Mouse (Mus musculus): Measurements from ENCODE around the gene Id2.

Id2 gene

GRCm38 (mm10) chr12:25108865-25109264 is 11.9 kb upstream of the Id2 start:
- in situ Hi-C loops (cut with MboI, MseI) = no loop called here

- in situ Hi-C loops (cut with MboI, MseI) = no loop called here
Observed at GRCm38 (mm10) chr12:25104541-25104940, 7.6 kb upstream of the Id2 start.

- in situ Hi-C loops (cut with MboI, MseI) = no loop called here
Observed at GRCm38 (mm10) chr12:25103911-25104310, 7.0 kb upstream of the Id2 start.

- in situ Hi-C loops (cut with MboI, MseI) = no loop called here
Observed at GRCm38 (mm10) chr12:25101389-25101788, 4.4 kb upstream of the Id2 start.

GRCm38 (mm10) chr12:25100411-25101217 is 3.7 kb upstream of the Id2 start:
- in situ Hi-C loops (cut with MboI, MseI) = no loop called here

GRCm38 (mm10) chr12:25099563-25100408 is 2.8 kb upstream of the Id2 start:
- in situ Hi-C loops (cut with MboI, MseI) = loop anchor here (5.0 to 25.0 kb wide), 6 partner anchors 88 to 1188 kb away; no protein-coding TSS in a partner anchor

GRCm38 (mm10) chr12:25099313-25099562 is 2.3 kb upstream of the Id2 start:
- in situ Hi-C loops (cut with MboI, MseI) = loop anchor here (5.0 to 25.0 kb wide), 6 partner anchors 88 to 1188 kb away; no protein-coding TSS in a partner anchor

- in situ Hi-C loops (cut with MboI, MseI) = loop anchor here (5.0 to 25.0 kb wide), 6 partner anchors 89 to 1189 kb away; no protein-coding TSS in a partner anchor
Observed at GRCm38 (mm10) chr12:25098561-25099312, 1.8 kb upstream of the Id2 start.

- in situ Hi-C loops (cut with MboI, MseI) = loop anchor here (5.0 to 25.0 kb wide), 6 partner anchors 89 to 1189 kb away; no protein-coding TSS in a partner anchor
Observed at GRCm38 (mm10) chr12:25098161-25098550, 1.2 kb upstream of the Id2 start.

GRCm38 (mm10) chr12:25097210-25098160 is 545 bp upstream of the Id2 start:
- in situ Hi-C loops (cut with MboI, MseI) = loop anchor here (5.0 to 25.0 kb wide), 6 partner anchors 90 to 1190 kb away; no protein-coding TSS in a partner anchor

GRCm38 (mm10) chr12:25096640-25097051 is 294 bp downstream of the Id2 start:
- in situ Hi-C loops (cut with MboI, MseI) = loop anchor here (5.0 to 25.0 kb wide), 6 partner anchors 91 to 1191 kb away; no protein-coding TSS in a partner anchor

GRCm38 (mm10) chr12:25095974-25096639 is 833 bp downstream of the Id2 start:
- in situ Hi-C loops (cut with MboI, MseI) = loop anchor here (5.0 to 25.0 kb wide), 6 partner anchors 91 to 1191 kb away; no protein-coding TSS in a partner anchor

GRCm38 (mm10) chr12:25095538-25095937 is 1.4 kb downstream of the Id2 start:
- in situ Hi-C loops (cut with MboI, MseI) = loop anchor here (5.0 to 25.0 kb wide), 6 partner anchors 92 to 1192 kb away; no protein-coding TSS in a partner anchor

- in situ Hi-C loops (cut with MboI, MseI) = loop anchor here (5.0 to 25.0 kb wide), 8 partner anchors 92 to 1192 kb away; no protein-coding TSS in a partner anchor
Observed at GRCm38 (mm10) chr12:25094621-25095521, 2.1 kb downstream of the Id2 start.

GRCm38 (mm10) chr12:25093241-25093774 is 3.6 kb downstream of the Id2 start:
- in situ Hi-C loops (cut with MboI, MseI) = loop anchor here (5.0 to 25.0 kb wide), 6 partner anchors 131 to 1194 kb away; no protein-coding TSS in a partner anchor

GRCm38 (mm10) chr12:25092751-25093211 is 4.2 kb downstream of the Id2 start:
- in situ Hi-C loops (cut with MboI, MseI) = loop anchor here (5.0 to 25.0 kb wide), 6 partner anchors 132 to 1195 kb away; no protein-coding TSS in a partner anchor

GRCm38 (mm10) chr12:25092027-25092704 is 4.8 kb downstream of the Id2 start:
- in situ Hi-C loops (cut with MboI, MseI) = loop anchor here (5.0 to 25.0 kb wide), 6 partner anchors 133 to 1195 kb away; no protein-coding TSS in a partner anchor
